Mouse (Mus musculus) hindbrain, postnatal 0 days (tissue): ENCODE results near the gene Ube3a. TPM values are rescaled to one million over a fixed set of nuclear protein-coding genes. Genes with fewer than 3 reads are reported as not detected.

Experiments used
- ATAC-seq: fragments of 200-750 bp; cut with Nextera tagmentation; 2 replicates; pipeline ENCODE4 v1.8.0; 2017; ENCODE audit warnings: mild to moderate bottlenecking, moderate TSS enrichment, moderate library complexity
- DNase-seq: peaks from one replicate; pipeline ENCODE4 v3.0.0-alpha.2; 2015; ENCODE audit warnings: low spot score
- H3K27ac ChIP-seq: fragments of 300-500 bp; sonication (generic); 2 replicates; pipeline ENCODE4 v1.5.1; 2014; ENCODE audit warnings: mild to moderate bottlenecking
- H3K27me3 ChIP-seq: fragments of 300-500 bp; sonication (generic); 2 replicates; pipeline ENCODE4 v1.6.1; 2014; ENCODE audit warnings: low read length, mixed read lengths; ENCODE audit not compliant: insufficient read depth
- H3K36me3 ChIP-seq: fragments of 300-500 bp; sonication (generic); 2 replicates; pipeline ENCODE4 v1.6.1; 2014; ENCODE audit warnings: low read length, mixed read lengths; ENCODE audit not compliant: insufficient read depth
- H3K4me1 ChIP-seq: fragments of 300-500 bp; sonication (generic); 2 replicates; pipeline ENCODE4 v1.6.1; 2014; ENCODE audit warnings: antibody characterized with exemption, low read length, mixed read lengths; ENCODE audit not compliant: insufficient read depth
- H3K4me2 ChIP-seq: fragments of 300-500 bp; sonication (generic); 2 replicates; pipeline ENCODE4 v1.6.1; 2014; ENCODE audit warnings: low read depth, mild to moderate bottlenecking, low read length, moderate library complexity, mixed read lengths
- H3K4me3 ChIP-seq: fragments of 300-500 bp; sonication (generic); 2 replicates; pipeline ENCODE4 v1.5.1; 2014; ENCODE audit warnings: low read length
- H3K9ac ChIP-seq: fragments of 300-500 bp; sonication (generic); replicated peaks from 2 replicates; pipeline ENCODE4 v1.6.1; 2014; ENCODE audit warnings: mild to moderate bottlenecking, low read length, moderate library complexity, mixed read lengths
- H3K9me3 ChIP-seq: fragments of 300-500 bp; sonication (generic); 2 replicates; pipeline ENCODE4 v1.6.1; 2016; ENCODE audit warnings: low read length, mixed read lengths
- CTCF ChIP-seq: IDR thresholded peaks from 2 replicates; pipeline ENCODE4 v1.5.1; 2016; ENCODE audit warnings: antibody characterized with exemption, control low read depth, low read depth
- WGBS: fragments of 180-500 bp; shearing (Covaris S2); extraction: QIAGEN DNeasy Blood & Tissue Kit; methylation state at CpG from one replicate; pipeline ENCODE4 v1.1.7; 2014; 5-methylcytosine and 5-hydroxymethylcytosine counted together
- polyA plus RNA-seq: library from polyadenylated mRNA; unstranded; fragments of >200 nt; fragmentation: Nextera tagmentation; extraction: Ambion mirVana; gene quantifications from 2 replicates; pipeline ENCODE4 v1.2.1, GENCODE M21; 2015
- total RNA-seq: library from RNA; depleted of rRNA; stranded (reverse); fragments of >200 nt; gene quantifications from 2 replicates; pipeline ENCODE4 v1.2.3, GENCODE M21; 2014

Gene Ube3a
- total and polyA plus RNA-seq, 2 experiments from 2014 or later = 150 to 163 TPM

DNA sequence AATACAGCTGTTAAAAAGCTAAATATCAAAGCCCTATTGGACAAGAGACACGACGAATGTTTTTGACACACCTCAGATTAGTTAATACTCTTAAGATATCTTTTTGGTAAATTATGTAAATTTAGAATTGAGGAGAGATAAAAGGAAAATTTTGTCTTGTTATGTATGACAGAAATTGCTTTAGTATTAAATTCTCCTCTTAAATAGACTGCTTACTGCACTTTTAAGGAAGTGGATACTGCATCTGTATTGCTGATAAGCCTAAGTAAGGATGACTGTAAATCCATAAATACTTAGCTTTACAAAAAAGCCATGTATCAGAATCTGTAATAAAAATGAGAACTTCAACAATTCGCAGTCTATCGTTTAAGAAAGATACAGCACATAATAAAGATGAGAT, 1.8 kb downstream of the Ube3a start:
- peaks cover 8% of the 10 kb centered on the region; the same call in 1 of the 2 replicates for H3K4me1 ChIP-seq
- TF ChIP-seq CTCF = no peak
- H3K27me3 ChIP-seq = no peaks in the 10 kb centered on the region
- DNase-seq (no peak), ATAC-seq (no peak)
- peak overlapping the region; percentile 45; the same call in 1 of the 2 replicates for H3K27ac ChIP-seq
- peak overlapping the region; percentile 70 for H3K4me2 ChIP-seq
- H3K4me3 ChIP-seq = peak overlapping the region; percentile 83
- no peaks in the 10 kb centered on the region for H3K36me3 ChIP-seq
- WGBS = 47% methylated on average over 4 of the region's 4 CpGs
- no peaks in the 10 kb centered on the region for H3K9me3 ChIP-seq
- H3K9ac ChIP-seq = peak overlapping the region; percentile 93

DNA sequence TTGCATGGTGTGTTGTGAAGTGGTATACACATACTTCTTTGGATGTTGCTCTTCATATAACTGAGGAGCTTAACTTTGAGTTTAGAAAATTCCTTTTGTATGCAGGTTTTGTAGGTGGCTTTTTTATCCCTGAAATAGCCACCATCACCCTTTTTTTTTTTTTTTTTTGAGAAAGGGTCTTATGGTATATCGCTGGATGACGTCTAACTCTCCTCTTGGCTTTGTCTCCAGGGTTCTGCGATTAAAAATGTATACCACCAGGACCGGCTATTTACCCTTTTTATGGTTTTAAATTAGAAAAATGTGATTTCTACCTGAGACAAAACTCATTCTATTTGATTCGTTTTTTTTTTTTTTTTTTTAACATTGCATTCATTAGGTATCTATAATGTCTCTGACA, 2.2 kb downstream of the Ube3a start:
- ATAC-seq = no peak

GRCm38 (mm10) chr7:59231960-59232359, 3.4 kb downstream of the Ube3a start:
- Histone ChIP-seq H3K27ac (no peak overlapping the region), H3K4me2 (peak overlapping the region; percentile 38), H3K4me3 (no peak overlapping the region), H3K9me3 (no peaks in the 10 kb centered on the region), H3K36me3 (no peaks in the 10 kb centered on the region), H3K9ac (no peak overlapping the region), H3K4me1 (peaks cover 8% of the 10 kb centered on the region; the same call in 1 of the 2 replicates), H3K27me3 (no peaks in the 10 kb centered on the region)
- 79% methylated on average over 1 of the region's 1 CpGs for WGBS
- DNase-seq (no peak), ATAC-seq (no peak)
- no peak for TF ChIP-seq CTCF

More for the DNA sequence above, 2.2 kb downstream of the Ube3a start:
- H3K9ac ChIP-seq = no peak overlapping the region; the same call in 1 of the 2 replicates
- peak overlapping the region; percentile 70 for H3K4me2 ChIP-seq
- no peak for DNase-seq
- H3K36me3 ChIP-seq = no peaks in the 10 kb centered on the region
- H3K9me3 ChIP-seq = no peaks in the 10 kb centered on the region
- peak overlapping the region; percentile 83 for H3K4me3 ChIP-seq
- no peak overlapping the region for H3K27ac ChIP-seq
- WGBS = 39% methylated on average over 5 of the region's 5 CpGs
- TF ChIP-seq CTCF = no peak
- H3K27me3 ChIP-seq = no peaks in the 10 kb centered on the region
- peaks cover 8% of the 10 kb centered on the region; the same call in 1 of the 2 replicates for H3K4me1 ChIP-seq

DNA sequence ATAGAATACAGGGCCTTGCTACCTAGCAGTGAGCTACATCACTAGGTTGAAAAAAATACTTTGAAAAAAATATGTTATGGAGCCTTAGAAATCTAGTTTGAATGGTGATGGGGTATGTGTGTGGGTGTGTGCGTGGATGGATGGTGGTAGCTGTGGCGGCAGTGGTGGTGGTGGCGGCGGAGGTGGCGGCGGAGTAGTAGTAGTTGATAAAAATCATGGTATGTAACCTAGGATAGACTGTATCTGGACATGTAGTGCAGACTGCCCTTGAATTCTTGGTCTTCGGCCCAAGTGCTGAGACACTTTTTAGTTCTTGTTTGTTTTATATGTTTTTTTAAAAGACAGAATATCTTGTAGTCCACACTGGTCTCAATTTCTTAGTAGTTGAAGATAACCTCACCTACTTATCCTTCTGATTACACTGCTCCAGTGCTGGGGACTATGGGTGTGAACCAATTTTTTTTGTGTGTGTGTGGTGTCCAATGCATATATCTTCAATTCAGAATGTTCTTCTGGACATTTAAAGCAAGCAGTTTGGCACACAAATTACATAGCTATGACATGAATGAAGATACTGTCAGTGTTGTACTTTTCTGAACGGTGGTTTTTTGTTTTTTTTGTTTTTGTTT, 6.3 kb downstream of the Ube3a start:
- WGBS = 93% methylated on average over 8 of the region's 8 CpGs
- no peaks in the 10 kb centered on the region for H3K36me3 ChIP-seq
- H3K9me3 ChIP-seq = no peaks in the 10 kb centered on the region
- ATAC-seq (no peak), DNase-seq (no peak)
- TF ChIP-seq CTCF = no peak
- 0 out of 2 replicates have a peak, but pooled peaks cover 8% of the 10 kb centered on the region for H3K4me1 ChIP-seq
- no peak overlapping the region for H3K4me2 ChIP-seq
- no peaks in the 10 kb centered on the region for H3K27me3 ChIP-seq
- H3K27ac ChIP-seq = no peak overlapping the region
- no peak overlapping the region for H3K4me3 ChIP-seq
- no peak overlapping the region for H3K9ac ChIP-seq

DNA sequence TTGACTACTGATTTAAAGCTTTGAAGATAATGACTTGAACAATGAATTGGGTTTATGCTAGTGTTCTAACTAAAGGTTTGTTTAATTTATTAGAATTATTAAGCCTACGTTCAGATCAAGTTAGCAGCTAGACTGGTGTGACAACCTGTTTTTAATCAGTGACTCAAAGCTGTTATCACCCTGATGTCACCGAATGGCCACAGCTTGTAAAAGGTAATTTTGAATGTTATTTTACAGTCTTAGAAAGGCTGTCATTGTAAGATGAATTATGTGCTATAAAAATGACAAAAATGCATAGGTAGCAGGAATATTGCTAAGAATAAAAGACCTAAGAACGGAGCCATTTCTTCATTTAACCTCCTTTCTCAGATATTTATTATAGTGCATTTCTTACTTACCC, 14.7 kb downstream of the Ube3a start:
- Histone ChIP-seq H3K27me3 (no peaks in the 10 kb centered on the region), H3K36me3 (no peaks in the 10 kb centered on the region), H3K9me3 (no peaks in the 10 kb centered on the region), H3K27ac (no peak overlapping the region), H3K4me2 (no peak overlapping the region), H3K4me3 (no peak overlapping the region), H3K9ac (no peak overlapping the region), H3K4me1 (no peaks in the 10 kb centered on the region)
- DNase-seq (no peak), ATAC-seq (no peak)
- no peak for TF ChIP-seq CTCF
- 79% methylated on average over 3 of the region's 3 CpGs for WGBS

GRCm38 (mm10) chr7:59245541-59245940, 17.0 kb downstream of the Ube3a start:
- 89% methylated on average over 2 of the region's 2 CpGs for WGBS
- ATAC-seq (no peak), DNase-seq (no peak)
- H3K9me3 ChIP-seq = no peaks in the 10 kb centered on the region
- H3K9ac ChIP-seq = no peak overlapping the region
- H3K36me3 ChIP-seq = no peaks in the 10 kb centered on the region
- no peak overlapping the region for H3K27ac ChIP-seq
- no peaks in the 10 kb centered on the region for H3K27me3 ChIP-seq
- H3K4me2 ChIP-seq = no peak overlapping the region
- TF ChIP-seq CTCF = peak; percentile 41
- no peak overlapping the region for H3K4me3 ChIP-seq
- no peaks in the 10 kb centered on the region for H3K4me1 ChIP-seq

- TF ChIP-seq CTCF = no peak
- H3K4me1 ChIP-seq = no peaks in the 10 kb centered on the region
- H3K36me3 ChIP-seq = no peaks in the 10 kb centered on the region
- H3K9ac ChIP-seq = no peak overlapping the region
- H3K4me2 ChIP-seq = no peak overlapping the region
- no peak overlapping the region for H3K4me3 ChIP-seq
- no peak overlapping the region for H3K27ac ChIP-seq
- no peaks in the 10 kb centered on the region for H3K27me3 ChIP-seq
- 97% methylated on average over 2 of the region's 2 CpGs for WGBS
- no peak for DNase-seq
- no peaks in the 10 kb centered on the region for H3K9me3 ChIP-seq
- ATAC-seq = no peak; the same call in 1 of the 2 replicates
Measured at GRCm38 (mm10) chr7:59253373-59253772, 24.8 kb downstream of the Ube3a start.
